Mouse (Mus musculus) stomach, embryonic 15.5 days (tissue): ENCODE data around the gene Itga10. TPM values are rescaled to one million over a fixed set of nuclear protein-coding genes. Genes with fewer than 3 reads are reported as not detected.

Experiments used
- ATAC-seq: fragments of 200-750 bp; cut with Nextera tagmentation; 2 replicates; pipeline ENCODE4 v1.8.0; 2017; ENCODE audit warnings: low read depth, moderate number of reproducible peaks, moderate TSS enrichment; ENCODE audit not compliant: insufficient read depth, low FRiP score
- H3K27ac ChIP-seq: fragments of 300-500 bp; sonication (generic); 2 replicates; pipeline ENCODE4 v1.5.1; 2015; ENCODE audit warnings: mild to moderate bottlenecking, inconsistent platforms
- H3K27me3 ChIP-seq: fragments of 300-500 bp; sonication (generic); replicated peaks from 2 replicates; pipeline ENCODE4 v1.6.1; 2015; ENCODE audit warnings: inconsistent platforms
- H3K36me3 ChIP-seq: fragments of 300-500 bp; sonication (generic); 2 replicates; pipeline ENCODE4 v1.6.1; 2015; ENCODE audit warnings: inconsistent platforms
- H3K4me1 ChIP-seq: fragments of 300-500 bp; sonication (generic); 2 replicates; pipeline ENCODE4 v1.6.1; 2015; ENCODE audit warnings: inconsistent platforms
- H3K4me2 ChIP-seq: fragments of 300-500 bp; sonication (generic); 2 replicates; pipeline ENCODE4 v1.6.1; 2015; ENCODE audit warnings: mild to moderate bottlenecking, inconsistent platforms
- H3K4me3 ChIP-seq: fragments of 300-500 bp; sonication (generic); replicated peaks from 2 replicates; pipeline ENCODE4 v1.5.1; 2015; ENCODE audit warnings: inconsistent platforms
- H3K9ac ChIP-seq: fragments of 300-500 bp; sonication (generic); 2 replicates; pipeline ENCODE4 v1.6.1; 2015; ENCODE audit warnings: inconsistent platforms
- H3K9me3 ChIP-seq: fragments of 300-500 bp; sonication (generic); 2 replicates; pipeline ENCODE4 v1.6.1; 2016; ENCODE audit warnings: inconsistent platforms
- WGBS: fragments of 180-500 bp; shearing (Covaris S2); methylation state at CpG from one replicate; pipeline ENCODE4 v1.1.7; 2015; 5-methylcytosine and 5-hydroxymethylcytosine counted together
- polyA plus RNA-seq: library from polyadenylated mRNA; unstranded; fragments of >200 nt; fragmentation: Nextera tagmentation; extraction: Ambion mirVana; gene quantifications from 2 replicates; pipeline ENCODE4 v1.2.1, GENCODE M21; 2015

The Itga10 gene
- polyA plus RNA-seq: 0.80 and 0.83 TPM in 2 replicates

- WGBS: 54% methylated on average over 7 of the region's 7 CpGs
- no peaks in the 10 kb centered on the region for H3K9me3 ChIP-seq
- 0 out of 2 replicates have a peak, but pooled peaks have one; percentile 18 for ATAC-seq
- peaks cover under 1% of the 10 kb centered on the region; the same call in 1 of the 2 replicates for H3K36me3 ChIP-seq
- H3K27ac ChIP-seq: no peak within 1 kb of the TSS
- no peaks in the 10 kb centered on the region for H3K4me1 ChIP-seq
- H3K4me3 ChIP-seq: no peak within 1 kb of the TSS
- H3K4me2 ChIP-seq: no peak within 1 kb of the TSS
- no peak within 1 kb of the TSS for H3K9ac ChIP-seq
- no peaks in the 10 kb centered on the region for H3K27me3 ChIP-seq
These were observed at the start of gene Itga10 for GRCm38 (mm10) chr3:96645018-96645649. Itga10 (plus strand) TSS chr3:96645584.

GRCm38 (mm10) chr3:96595661-96596060 lies 49.7 kb upstream of the Itga10 start:
- peaks cover 33% of the 10 kb centered on the region for H3K4me1 ChIP-seq
- 30% methylated on average over 6 of the region's 6 CpGs for WGBS
- no peaks in the 10 kb centered on the region for H3K36me3 ChIP-seq
- H3K27me3 ChIP-seq: peaks cover 10% of the 10 kb centered on the region; the same call in 1 of the 2 replicates
- no peaks in the 10 kb centered on the region for H3K9me3 ChIP-seq
- no peak for ATAC-seq
- no peak overlapping the region for H3K9ac ChIP-seq
- H3K4me2 ChIP-seq: peak overlapping the region; percentile 94; the same call in 1 of the 2 replicates
- H3K4me3 ChIP-seq: 0 out of 2 replicates have a peak overlapping the region, but pooled peaks have one; percentile 46
- peak overlapping the region; percentile 9; the same call in 1 of the 2 replicates for H3K27ac ChIP-seq

DNA sequence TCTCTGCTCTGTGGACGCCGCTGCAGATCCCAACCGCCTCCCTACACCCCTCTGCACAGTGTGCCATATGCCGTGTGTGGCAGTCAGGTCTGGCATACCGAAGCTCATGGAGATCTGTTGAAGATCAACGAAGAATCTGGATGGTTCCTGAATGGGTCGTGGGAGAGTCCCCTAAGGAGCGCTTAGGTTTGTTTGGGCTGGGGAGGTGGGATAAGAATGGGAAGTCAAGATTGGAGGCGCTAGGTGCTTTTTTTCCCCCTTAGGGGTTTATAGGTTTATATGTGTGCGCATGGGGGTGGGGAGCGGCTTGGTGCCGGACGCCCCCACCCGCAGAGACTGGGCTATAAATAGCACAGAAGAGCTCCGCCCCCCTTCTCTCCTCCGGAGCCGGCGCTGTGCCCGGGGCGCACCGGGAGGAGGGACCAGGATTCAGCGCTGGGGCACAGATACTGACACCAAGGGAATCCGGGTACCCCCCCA lies 49.1 kb upstream of the Itga10 start, which contains the start of gene Ankrd34a:
Gene Ankrd34a, plus strand, starts transcription at position 409 of the 480 bp plus-strand sequence.
- Histone ChIP-seq H3K9ac (peak within 1 kb of the TSS; percentile 39; the same call in 1 of the 2 replicates), H3K27me3 (peaks cover 10% of the 10 kb centered on the region; the same call in 1 of the 2 replicates), H3K9me3 (no peaks in the 10 kb centered on the region), H3K27ac (peak within 1 kb of the TSS; percentile 79), H3K36me3 (no peaks in the 10 kb centered on the region), H3K4me1 (peaks cover 33% of the 10 kb centered on the region), H3K4me2 (peak within 1 kb of the TSS; percentile 94), H3K4me3 (peak within 1 kb of the TSS; percentile 46)
- WGBS: under 1% methylated on average over 22 of the region's 23 CpGs
- ATAC-seq: no peak

DNA sequence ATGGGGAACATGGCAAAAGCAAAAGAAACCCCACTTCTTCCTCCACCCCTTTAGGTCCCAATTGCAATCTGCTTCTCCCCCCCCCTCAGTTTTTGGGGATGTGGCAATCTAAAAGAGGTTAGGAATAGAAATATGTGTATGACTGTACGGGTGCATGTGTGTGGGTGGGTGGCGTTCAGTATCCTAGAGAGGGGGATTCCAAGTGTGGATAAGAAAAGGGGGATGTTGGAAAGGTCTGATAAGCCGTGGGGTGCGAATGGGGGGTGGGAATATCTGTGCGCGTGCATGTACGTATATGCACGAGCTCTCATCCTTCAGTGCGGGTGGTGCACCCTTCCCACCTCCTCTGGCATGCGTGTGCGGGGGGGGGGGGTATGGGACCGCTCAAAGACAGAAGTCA lies 48.5 kb upstream of the Itga10 start:
- ATAC-seq: no peak
- no peak overlapping the region for H3K27ac ChIP-seq
- H3K9ac ChIP-seq: peak overlapping the region; percentile 39; the same call in 1 of the 2 replicates
- H3K27me3 ChIP-seq: peaks cover 10% of the 10 kb centered on the region; the same call in 1 of the 2 replicates
- H3K4me2 ChIP-seq: peak overlapping the region; percentile 94
- under 1% methylated on average over 10 of the region's 12 CpGs for WGBS
- H3K9me3 ChIP-seq: no peaks in the 10 kb centered on the region
- H3K4me3 ChIP-seq: peak overlapping the region; percentile 46
- no peaks in the 10 kb centered on the region for H3K36me3 ChIP-seq
- peaks cover 33% of the 10 kb centered on the region for H3K4me1 ChIP-seq

DNA sequence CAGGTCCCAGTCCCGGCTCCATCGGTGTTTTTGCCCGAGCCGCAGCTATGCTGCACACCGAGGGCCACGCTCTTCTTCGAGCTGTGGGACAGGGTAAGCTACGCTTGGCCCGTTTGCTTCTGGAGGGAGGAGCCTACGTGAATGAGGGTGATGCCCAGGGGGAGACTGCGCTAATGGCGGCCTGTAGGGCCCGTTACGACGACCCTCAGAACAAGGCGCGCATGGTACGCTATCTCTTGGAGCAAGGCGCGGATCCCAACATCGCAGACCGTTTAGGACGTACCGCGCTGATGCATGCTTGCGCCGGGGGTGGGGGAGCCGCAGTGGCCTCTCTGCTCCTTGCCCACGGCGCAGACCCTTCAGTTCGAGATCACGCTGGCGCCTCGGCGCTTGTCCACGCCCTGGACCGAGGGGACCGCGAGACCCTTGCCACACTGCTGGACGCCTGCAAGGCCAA lies 47.9 kb upstream of the Itga10 start:
- H3K4me2 ChIP-seq: peak overlapping the region; percentile 94
- no peaks in the 10 kb centered on the region for H3K9me3 ChIP-seq

GRCm38 (mm10) chr3:96598156-96599068 lies 47.0 kb upstream of the Itga10 start:
- Histone ChIP-seq H3K36me3 (no peaks in the 10 kb centered on the region), H3K4me3 (peak overlapping the region; percentile 46), H3K9ac (peak overlapping the region; percentile 39; the same call in 1 of the 2 replicates), H3K27ac (peak overlapping the region; percentile 79), H3K4me1 (peaks cover 33% of the 10 kb centered on the region), H3K9me3 (no peaks in the 10 kb centered on the region), H3K4me2 (peak overlapping the region; percentile 94), H3K27me3 (peaks cover 10% of the 10 kb centered on the region; the same call in 1 of the 2 replicates)
- WGBS: 3% methylated on average over 53 of the region's 54 CpGs
- ATAC-seq: no peak

More for the DNA sequence above, 47.9 kb upstream of the Itga10 start:
- ATAC-seq: no peak
- Histone ChIP-seq H3K4me3 (peak overlapping the region; percentile 46), H3K36me3 (no peaks in the 10 kb centered on the region), H3K4me1 (peaks cover 33% of the 10 kb centered on the region), H3K27ac (peak overlapping the region; percentile 79), H3K9ac (peak overlapping the region; percentile 39; the same call in 1 of the 2 replicates), H3K27me3 (peaks cover 10% of the 10 kb centered on the region; the same call in 1 of the 2 replicates)
- WGBS: under 1% methylated on average over 40 of the region's 40 CpGs

- Histone ChIP-seq H3K9me3 (no peaks in the 10 kb centered on the region), H3K4me2 (peak overlapping the region; percentile 94), H3K4me3 (no peak overlapping the region; the same call in 1 of the 2 replicates), H3K27ac (no peak overlapping the region), H3K4me1 (peaks cover 33% of the 10 kb centered on the region), H3K9ac (no peak overlapping the region), H3K27me3 (peaks cover 10% of the 10 kb centered on the region; the same call in 1 of the 2 replicates), H3K36me3 (no peaks in the 10 kb centered on the region)
- WGBS: 56% methylated on average over 8 of the region's 8 CpGs
- no peak for ATAC-seq
These were observed 46.4 kb upstream of the Itga10 start for GRCm38 (mm10) chr3:96599069-96599393.

DNA sequence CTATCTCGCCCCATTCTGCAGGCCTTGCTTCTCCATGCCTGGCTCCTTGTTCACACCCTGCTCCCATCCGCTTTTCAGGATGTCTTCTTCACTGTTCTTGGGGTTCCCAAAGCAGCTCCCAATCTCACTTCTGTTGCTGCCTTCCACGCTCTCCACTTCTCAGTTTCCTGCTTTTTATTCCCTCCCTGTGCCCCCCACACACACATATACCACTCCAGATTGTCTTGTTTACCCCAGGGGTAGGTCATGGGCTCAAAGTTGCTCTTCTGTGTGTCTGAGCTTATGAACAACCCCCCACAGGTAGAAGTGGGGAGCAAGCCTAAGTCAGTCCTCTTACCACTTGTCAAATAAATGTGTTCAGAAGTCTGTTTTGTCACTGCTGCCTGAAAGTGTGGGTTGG lies 46.0 kb upstream of the Itga10 start:
- ATAC-seq: no peak
- no peaks in the 10 kb centered on the region for H3K9me3 ChIP-seq
- no peak overlapping the region for H3K4me3 ChIP-seq
- peaks cover 33% of the 10 kb centered on the region for H3K4me1 ChIP-seq
- H3K36me3 ChIP-seq: no peaks in the 10 kb centered on the region
- no peak overlapping the region for H3K9ac ChIP-seq
- peaks cover 10% of the 10 kb centered on the region; the same call in 1 of the 2 replicates for H3K27me3 ChIP-seq
- 77% methylated on average over 3 of the region's 3 CpGs for WGBS
- no peak overlapping the region for H3K27ac ChIP-seq
- H3K4me2 ChIP-seq: no peak overlapping the region; the same call in 1 of the 2 replicates

DNA sequence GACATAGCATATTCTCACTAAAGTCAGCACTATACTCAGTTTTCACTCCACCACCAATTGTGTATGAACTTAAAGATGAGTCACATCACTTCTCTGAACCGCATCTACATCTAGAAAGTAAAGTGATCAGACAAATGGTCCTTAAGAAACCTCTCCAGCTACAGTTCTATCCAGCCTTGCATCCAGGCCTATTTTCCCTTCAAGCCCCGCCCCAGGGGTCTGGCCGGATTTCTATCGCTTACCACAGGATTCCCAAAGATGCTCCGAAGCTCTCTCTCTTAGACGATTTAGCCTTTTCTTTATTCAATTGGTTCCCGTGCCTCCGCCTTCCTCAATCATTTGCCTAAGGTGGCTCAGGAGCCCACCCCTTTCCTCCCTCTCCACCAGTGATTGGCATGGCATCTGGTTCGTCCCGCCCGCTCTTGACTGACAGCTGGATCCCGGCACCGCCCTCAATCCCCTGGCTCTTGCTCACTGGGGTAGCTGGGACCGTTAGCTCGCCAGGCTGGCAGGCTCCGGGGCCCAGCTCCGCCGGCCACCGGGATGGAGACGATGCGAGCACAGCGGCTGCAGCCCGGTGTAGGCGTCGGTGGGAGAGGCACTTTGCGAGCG lies 44.6 kb upstream of the Itga10 start, which contains the start of gene Lix1l:
Gene Lix1l, plus strand, starts transcription at position 511 of the 612 bp plus-strand sequence.
- ATAC-seq: peak; percentile 89
- peak within 1 kb of the TSS; percentile 96 for H3K27ac ChIP-seq
- H3K27me3 ChIP-seq: 0 out of 2 replicates have a peak, but pooled peaks cover 10% of the 10 kb centered on the region
- H3K9me3 ChIP-seq: no peaks in the 10 kb centered on the region
- H3K4me2 ChIP-seq: peak within 1 kb of the TSS; percentile 73
- peak within 1 kb of the TSS; percentile 67 for H3K4me3 ChIP-seq
- H3K9ac ChIP-seq: peak within 1 kb of the TSS; percentile 59
- no peaks in the 10 kb centered on the region for H3K36me3 ChIP-seq
- peaks cover 30% of the 10 kb centered on the region for H3K4me1 ChIP-seq
- WGBS: under 1% methylated on average over 27 of the region's 27 CpGs

DNA sequence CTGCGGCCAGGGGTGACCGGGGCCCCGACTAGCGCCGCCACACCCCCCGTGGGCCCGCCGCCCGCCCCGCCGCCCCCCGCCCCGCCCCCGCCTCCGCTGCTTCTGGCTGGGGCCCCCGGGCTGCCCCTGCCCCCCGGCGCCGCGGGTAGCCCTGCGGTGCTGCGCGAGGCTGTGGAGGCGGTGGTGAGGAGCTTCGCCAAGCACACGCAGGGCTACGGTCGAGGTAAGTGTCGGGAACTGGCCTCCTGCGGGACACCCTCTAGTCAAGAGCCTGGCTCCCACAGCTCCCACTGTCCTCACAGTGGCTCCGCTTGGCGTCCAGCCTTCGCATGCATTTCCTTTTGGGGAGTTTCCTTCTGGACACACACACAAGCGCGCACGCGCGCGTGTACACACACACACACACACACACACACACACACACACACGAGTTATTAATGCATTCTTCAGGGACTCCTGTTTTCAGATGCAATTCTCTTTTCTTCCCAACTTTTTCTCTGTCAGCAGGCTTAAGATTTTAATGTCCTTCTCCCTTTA lies 44.1 kb upstream of the Itga10 start:
- Histone ChIP-seq H3K36me3 (no peaks in the 10 kb centered on the region), H3K27me3 (0 out of 2 replicates have a peak, but pooled peaks cover 10% of the 10 kb centered on the region), H3K4me1 (peaks cover 24% of the 10 kb centered on the region), H3K4me2 (peak overlapping the region; percentile 73), H3K27ac (peak overlapping the region; percentile 96), H3K9me3 (no peaks in the 10 kb centered on the region), H3K9ac (peak overlapping the region; percentile 59), H3K4me3 (peak overlapping the region; percentile 67)
- peak; percentile 51; the same call in 1 of the 2 replicates for ATAC-seq
- WGBS: under 1% methylated on average over 26 of the region's 40 CpGs
